Mouse (Mus musculus) thymus, postnatal 25 days (tissue): ENCODE results near the gene Pate2.
A peak's percentile ranks its signal among the peaks of the same experiment; 100 is the strongest.
"Not testable (repeated sequence)": the region's sequence is repeated elsewhere in the genome, so short reads cannot be mapped to it uniquely, and the experiment has no call there.

Experiments
- DNase-seq: peaks from one replicate; pipeline ENCODE4 v3.0.0; 2022

Pate2 gene

GRCm38 (mm10) chr9:35558257-35559008 is 11.7 kb upstream of the Pate2 start, which contains the start of the genes Ddx25 and Pus3:
Gene Ddx25, minus strand, starts transcription at chr9:35558528.
Gene Pus3, plus strand, starts transcription at chr9:35558595.
- peak; percentile 40 for DNase-seq

DNA sequence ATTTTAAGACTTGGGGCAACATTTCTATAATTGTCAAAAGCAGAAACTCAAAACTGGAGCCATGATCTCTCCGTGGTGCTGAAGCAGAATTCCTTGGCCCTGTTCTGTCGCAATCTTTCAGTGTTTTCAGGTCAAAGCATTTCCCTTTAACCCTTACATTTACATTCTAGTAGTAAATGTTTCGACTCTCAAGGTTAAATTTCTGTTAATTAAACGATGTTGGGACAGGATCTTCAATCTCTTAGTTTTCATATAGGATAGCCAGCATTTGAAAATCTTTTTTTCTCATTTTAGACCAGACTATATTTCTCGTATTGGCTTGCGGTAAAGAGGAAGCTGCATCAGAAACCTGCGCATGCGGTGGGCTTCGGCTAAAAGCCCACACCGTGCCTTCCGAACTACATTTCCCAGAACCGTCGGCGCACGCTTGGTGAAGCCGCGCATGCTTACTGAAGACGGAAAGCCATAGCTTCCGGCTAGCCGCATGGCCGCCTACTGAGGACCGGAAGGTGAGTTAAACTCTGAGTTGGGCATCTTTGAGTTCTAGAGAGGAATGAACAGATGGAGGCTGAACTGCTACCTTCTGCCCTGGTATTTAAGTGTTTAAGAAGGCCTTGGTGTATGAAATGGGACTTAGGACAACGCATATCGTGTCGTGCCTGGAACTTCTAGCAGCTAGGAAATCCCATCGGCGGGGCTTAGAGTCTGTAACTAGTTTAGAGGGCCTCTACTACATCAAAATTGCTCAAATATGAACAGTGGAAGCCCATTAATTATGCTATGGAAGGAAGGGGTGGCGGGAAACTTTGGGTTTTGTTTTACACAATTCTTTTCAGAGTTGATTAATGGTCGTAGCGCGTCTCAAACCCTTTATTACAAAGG is 10.8 kb upstream of the Pate2 start:
- DNase-seq: peak; percentile 83

- no peak for DNase-seq
Measured at GRCm38 (mm10) chr9:35561076-35561475, 9.0 kb upstream of the Pate2 start.

GRCm38 (mm10) chr9:35561583-35561982 is 8.5 kb upstream of the Pate2 start:
- no peak for DNase-seq

DNA sequence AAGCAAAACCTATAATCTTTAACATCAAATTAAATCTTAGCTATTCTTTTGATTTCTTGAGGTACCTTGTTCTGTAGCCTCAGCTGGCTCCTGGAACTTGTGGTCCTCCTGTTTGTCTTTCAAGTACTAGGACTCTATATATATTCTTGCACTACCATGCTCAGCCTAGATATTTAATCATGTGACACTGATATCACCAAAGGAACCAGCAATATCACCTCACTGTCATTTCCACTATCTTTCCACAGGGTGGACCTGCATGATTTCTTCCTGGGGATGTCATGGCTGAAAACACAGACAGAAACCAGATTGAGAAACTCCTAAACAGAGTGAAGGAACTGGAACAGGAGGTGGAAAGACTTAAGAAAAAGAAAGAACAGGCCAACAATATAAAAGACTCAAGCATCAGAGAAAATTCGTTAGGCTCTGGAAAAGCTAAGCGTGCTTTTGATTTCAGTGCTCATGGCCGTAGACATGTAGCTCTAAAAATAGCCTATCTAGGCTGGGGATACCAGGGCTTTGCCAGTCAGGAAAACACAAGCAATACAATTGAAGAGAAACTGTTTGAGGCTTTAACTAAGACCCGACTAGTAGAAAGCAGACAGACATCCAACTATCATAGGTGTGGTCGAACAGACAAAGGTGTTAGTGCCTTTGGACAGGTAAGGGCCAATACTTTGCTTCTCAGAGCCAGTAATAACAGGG is 5.4 kb upstream of the Pate2 start:
- no peak for DNase-seq

DNA sequence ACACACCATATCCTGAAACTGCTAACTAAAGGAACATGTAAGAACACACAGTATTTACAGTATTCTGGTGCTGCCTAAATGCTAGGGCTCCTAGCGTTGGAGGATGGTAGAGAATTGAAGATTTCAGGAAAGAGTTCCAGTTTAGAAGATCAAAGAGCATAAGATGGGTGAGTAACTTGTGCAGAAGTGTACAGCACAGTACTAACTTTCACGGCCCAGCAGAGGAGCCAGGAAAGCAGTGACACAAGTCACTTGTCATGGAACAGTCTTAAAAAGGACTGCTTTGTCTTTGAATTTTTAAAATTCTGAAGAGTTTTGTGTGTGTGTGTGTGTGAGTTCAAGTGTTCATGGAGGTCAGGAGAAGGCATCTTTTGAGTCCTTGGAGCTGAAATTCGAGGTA is 2.1 kb upstream of the Pate2 start:
- DNase-seq: no peak

DNA sequence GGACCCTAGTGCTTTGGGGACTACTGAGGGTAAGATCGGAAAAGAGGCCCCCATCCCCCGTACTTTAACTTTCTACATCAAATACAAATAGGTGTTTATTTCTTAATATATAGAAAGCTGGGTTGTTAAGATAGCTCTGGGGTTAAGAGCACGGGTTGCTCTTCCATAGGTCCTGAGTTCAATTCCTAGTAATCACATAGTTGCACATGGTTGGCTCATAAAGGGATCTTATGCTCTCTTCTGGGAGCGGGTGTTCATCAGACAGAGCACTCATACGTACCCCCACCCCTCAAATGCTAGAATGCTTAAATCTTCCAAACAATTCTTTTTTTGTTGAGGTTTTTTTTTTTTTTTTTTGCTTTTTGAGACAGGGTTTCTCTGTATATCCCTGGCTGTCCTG is 579 bp downstream of the Pate2 start:
- DNase-seq: no peak

GRCm38 (mm10) chr9:35574416-35574815 is 4.3 kb downstream of the Pate2 start:
- DNase-seq: no peak

- DNase-seq: no peak
Measured at GRCm38 (mm10) chr9:35587674-35588073, 17.6 kb downstream of the Pate2 start.

- no peak for DNase-seq
Measured at GRCm38 (mm10) chr9:35592903-35593302, 22.8 kb downstream of the Pate2 start.

DNA sequence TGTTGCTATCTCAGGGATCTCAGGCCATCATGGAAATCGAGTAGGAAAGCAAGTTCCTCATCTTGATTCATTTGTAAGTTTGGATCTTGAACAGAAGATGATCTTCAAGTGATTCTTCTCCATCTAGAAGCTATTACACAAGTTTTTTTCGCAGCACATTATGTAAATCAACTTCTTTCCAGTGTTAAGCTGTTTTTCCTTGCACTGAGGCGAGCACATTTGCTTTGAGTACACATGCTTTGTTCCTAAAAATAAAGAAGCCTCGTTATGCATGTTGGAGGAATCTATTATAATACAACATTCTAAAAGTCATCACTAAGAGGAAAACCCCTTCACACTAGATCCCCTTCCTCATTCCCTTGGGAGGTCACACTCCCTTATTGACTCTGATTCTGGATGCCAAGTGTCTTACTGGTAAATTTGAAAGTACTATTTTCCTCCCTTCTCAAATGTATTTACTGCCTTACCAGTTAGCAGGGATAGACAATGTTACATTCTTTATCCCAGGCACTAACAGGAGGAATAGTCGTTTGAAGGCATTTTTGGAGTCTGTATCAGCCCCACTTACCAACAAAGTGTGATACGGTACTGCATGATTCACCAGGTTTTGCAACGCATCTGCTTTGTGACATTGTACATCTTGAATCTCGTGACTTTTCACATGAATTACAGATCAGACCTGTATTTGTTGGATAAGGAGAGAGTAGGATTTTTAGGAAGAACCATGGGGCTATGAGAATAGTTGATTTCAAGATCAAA is 37.7 kb downstream of the Pate2 start:
- no peak for DNase-seq

DNA sequence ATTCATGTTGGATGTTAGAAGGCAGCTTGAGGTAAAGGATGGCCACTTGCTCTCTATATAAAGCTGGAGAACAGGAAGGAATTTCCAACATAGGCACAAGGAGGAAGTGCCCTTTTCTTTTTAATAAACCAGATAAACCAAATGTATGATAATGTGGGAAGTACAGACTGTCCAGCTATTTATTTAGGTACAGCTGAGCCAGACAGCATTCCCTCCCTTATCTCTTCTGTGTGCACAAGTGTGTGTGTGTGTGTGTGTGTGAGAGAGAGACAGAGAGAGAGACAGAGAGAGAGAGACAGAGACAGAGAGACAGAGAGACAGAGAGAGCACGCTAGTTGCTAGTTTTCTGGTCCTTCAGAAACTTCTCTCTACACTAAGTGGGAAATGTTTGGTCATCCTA is 41.8 kb downstream of the Pate2 start, which contains the start of gene Pate4:
TSS of gene Pate4 (minus strand) at position 101 of the 400 bp plus-strand sequence.
- no peak for DNase-seq

DNA sequence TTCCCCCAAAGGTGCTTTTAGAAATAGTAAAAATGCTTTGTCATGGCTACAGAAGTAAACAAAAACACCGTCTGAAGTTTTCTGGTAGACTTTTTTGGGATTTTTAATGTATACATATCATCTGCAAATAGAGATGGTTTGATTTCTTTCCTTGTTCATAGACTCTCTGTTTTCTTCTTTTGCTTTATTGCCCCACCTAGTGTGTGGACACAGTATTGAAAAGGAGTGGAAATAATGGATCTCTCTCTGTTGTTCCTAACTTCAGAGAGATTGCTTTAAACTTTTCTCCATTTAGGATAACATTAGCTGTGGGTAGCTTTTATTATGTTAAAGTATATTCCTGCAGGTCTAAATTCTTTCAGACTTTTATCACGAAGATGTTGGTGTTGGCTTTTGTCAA is 43.9 kb downstream of the Pate2 start:
- no peak for DNase-seq

- not testable (repeated sequence) for DNase-seq
Measured at GRCm38 (mm10) chr9:35616784-35617183, 46.7 kb downstream of the Pate2 start.

DNA sequence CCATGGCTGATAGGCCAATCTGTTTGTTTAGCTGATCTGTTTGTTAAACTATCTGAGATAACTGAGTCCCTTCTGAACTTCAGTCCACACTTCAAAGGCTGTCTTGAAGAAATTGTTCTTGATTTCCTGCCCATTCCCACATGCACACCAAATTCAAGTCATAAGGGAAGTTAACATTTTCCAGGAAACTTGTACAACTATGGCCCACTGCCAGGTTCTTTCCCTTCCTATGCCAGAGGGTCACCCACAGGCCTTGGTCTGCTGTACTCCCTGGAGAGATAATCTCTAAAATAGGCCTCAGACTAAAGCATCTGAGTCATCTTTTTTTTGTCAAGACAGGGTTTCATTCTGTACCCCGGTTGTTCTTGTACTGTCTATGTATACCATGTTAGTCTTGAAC is 62.9 kb downstream of the Pate2 start:
- DNase-seq: no peak

DNA sequence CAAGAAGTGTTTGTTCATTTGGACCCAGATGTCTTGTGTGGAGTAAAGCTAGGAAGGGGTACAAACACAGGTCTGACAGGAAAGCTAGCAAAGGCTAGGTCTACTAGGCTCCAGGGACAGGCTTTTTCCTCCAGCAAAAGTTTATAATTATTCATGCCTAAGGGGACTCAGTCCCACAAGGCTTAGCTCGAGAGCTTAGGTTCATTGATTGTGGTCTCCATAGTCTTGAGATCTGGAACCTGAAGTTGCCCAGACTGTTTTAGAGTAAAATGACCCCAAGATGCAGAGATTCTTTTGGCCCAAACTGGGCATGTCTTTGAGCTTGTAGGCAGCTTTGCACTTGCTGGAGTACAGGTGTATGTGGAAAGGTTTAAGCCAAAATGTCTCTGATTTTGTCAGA is 78.0 kb downstream of the Pate2 start, which contains the start of gene Pate3:
TSS of gene Pate3 (minus strand) at position 101 of the 400 bp plus-strand sequence.
- no peak for DNase-seq

DNA sequence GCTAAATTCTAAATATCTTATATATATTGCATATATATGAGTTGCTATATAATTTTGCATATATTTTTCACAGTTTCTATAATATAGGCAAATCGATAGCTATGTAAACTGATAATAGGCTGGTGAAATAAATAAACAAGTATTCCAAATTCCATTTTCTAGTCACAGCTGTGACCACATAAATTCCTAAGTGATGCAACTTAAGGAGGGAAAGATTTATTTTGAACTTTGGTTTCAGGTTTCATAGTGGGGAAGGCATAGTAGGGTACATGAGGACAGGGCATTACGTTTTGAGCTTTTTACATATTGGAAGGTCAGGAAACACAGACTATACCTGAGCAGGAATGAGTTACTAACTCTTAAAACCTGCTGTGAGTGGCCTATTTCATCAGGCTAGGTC is 103.5 kb downstream of the Pate2 start:
- no peak for DNase-seq

- no peak for DNase-seq
Measured at GRCm38 (mm10) chr9:35687013-35687412, 116.9 kb downstream of the Pate2 start, which contains the start of gene Pate1. Gene Pate1, minus strand, starts transcription at chr9:35687390.

DNA sequence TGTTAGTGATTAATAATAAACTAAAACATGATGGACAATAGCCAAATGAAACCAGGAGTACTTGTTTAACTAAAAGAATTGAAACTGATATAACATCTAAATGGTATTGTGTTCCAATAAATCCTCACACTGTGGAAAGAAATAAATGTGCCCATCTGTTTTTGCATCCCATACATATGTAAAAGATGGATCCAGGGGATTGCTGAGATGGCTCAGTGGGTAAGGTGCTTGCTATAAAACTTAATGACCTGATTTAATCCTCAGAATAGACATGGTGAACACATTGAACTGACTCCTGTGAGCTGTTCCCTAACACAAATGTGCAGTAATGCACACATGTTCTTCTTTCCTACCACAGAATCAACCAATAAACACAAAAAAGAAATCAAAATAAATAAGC is 121.8 kb downstream of the Pate2 start:
- no peak for DNase-seq

GRCm38 (mm10) chr9:35707265-35707664 is 137.2 kb downstream of the Pate2 start:
- DNase-seq: no peak
